Mouse (Mus musculus): Measurements from ENCODE around the gene Ufd1. TPM values are rescaled to one million over a fixed set of nuclear protein-coding genes. Genes with fewer than 3 reads are reported as not detected.
A peak's percentile ranks its signal among the peaks of the same experiment; 100 is the strongest.

Ufd1 gene
- 10 to 100 TPM; 40.3 to 46.4 TPM for total RNA-seq (2021)
- long read RNA-seq, experiment 1, transcript Ufd1-201 (12 exons, 1,996 nt): major isoform, 45 of 56 reads
- long read RNA-seq, experiment 1, partial matches to known transcripts: 0 of 56 reads
- long read RNA-seq, experiment 1, other reads (novel, unspliced or antisense): 11 of 56 reads
- long read RNA-seq, experiment 2, transcript Ufd1-201 (12 exons, 1,996 nt): major isoform, 58 of 64 reads
- long read RNA-seq, experiment 2, partial matches to known transcripts: 1 of 64 reads
- long read RNA-seq, experiment 2, other reads (novel, unspliced or antisense): 4 of 64 reads

GRCm38 (mm10) chr16:18811468-18812384, at the start of gene Ufd1, which contains the start of gene Cdc45:
Gene Ufd1, plus strand, starts transcription at chr16:18811779.
Gene Cdc45, minus strand, starts transcription at chr16:18811987.
- intact Hi-C loops (cut with DNase I): no loop called here
- peak; percentile 59 to 82 for DNase-seq

GRCm38 (mm10) chr16:18762960-18763359, 48.6 kb upstream of the Ufd1 start:
- intact Hi-C loops (cut with DNase I): no loop called here

GRCm38 (mm10) chr16:18766390-18766789, 45.2 kb upstream of the Ufd1 start:
- intact Hi-C loops (cut with DNase I): no loop called here
- no peak for DNase-seq

More at GRCm38 (mm10) chr16:18762960-18763359, 48.6 kb upstream of the Ufd1 start:
- no peak for DNase-seq

- intact Hi-C loops (cut with DNase I): no loop called here
- no peak for DNase-seq
These were observed 42.1 kb upstream of the Ufd1 start for GRCm38 (mm10) chr16:18769501-18769900.

- DNase-seq: no peak
- intact Hi-C loops (cut with DNase I): no loop called here
These were observed 37.6 kb upstream of the Ufd1 start for GRCm38 (mm10) chr16:18773936-18774335.

GRCm38 (mm10) chr16:18775621-18776555, 35.7 kb upstream of the Ufd1 start:
- intact Hi-C loops (cut with DNase I): loop anchor here (5.0 kb wide), 1 partner anchor 74 kb away; no protein-coding TSS in a partner anchor
- no peak for DNase-seq

DNA sequence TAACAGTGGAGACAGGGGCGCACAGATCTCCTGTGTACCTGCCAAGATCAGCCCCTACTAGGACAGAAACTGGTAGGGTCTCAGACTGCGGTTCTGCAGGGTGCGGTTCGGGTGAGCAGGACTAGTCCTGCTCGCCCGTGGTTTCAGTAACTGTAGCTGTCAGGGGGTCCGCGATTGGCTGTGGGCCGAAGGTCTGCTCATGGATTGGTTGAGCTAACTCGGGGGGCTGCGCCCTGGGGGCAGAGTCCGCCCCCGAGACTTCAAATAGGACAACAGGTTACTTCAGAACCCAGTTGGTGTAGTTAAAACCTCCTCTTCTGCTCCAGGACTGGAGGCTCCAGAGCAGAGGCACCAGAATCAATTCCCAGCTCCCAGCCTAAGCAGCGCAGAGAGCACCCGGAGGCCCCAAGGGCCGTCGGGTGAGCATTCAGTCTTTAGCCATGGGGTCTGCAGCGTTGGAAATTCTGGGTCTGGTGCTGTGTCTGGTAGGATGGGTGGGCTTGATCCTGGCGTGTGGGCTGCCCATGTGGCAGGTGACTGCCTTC, 35.0 kb upstream of the Ufd1 start, which contains the start of gene Cldn5:
Gene Cldn5, plus strand, starts transcription at position 292 of the 545 bp plus-strand sequence.
- peak in 1 of 2 experiments; percentile 50 for DNase-seq
- intact Hi-C loops (cut with DNase I): loop anchor here (5.0 kb wide), 1 partner anchor 74 kb away; no protein-coding TSS in a partner anchor

GRCm38 (mm10) chr16:18777101-18778080, 34.2 kb upstream of the Ufd1 start:
- intact Hi-C loops (cut with DNase I): loop anchor here (5.0 kb wide), 1 partner anchor 75 kb away; no protein-coding TSS in a partner anchor
- no peak for DNase-seq

GRCm38 (mm10) chr16:18778461-18778860, 33.1 kb upstream of the Ufd1 start:
- intact Hi-C loops (cut with DNase I): loop anchor here (5.0 kb wide), 1 partner anchor 76 kb away; no protein-coding TSS in a partner anchor
- no peak for DNase-seq

DNA sequence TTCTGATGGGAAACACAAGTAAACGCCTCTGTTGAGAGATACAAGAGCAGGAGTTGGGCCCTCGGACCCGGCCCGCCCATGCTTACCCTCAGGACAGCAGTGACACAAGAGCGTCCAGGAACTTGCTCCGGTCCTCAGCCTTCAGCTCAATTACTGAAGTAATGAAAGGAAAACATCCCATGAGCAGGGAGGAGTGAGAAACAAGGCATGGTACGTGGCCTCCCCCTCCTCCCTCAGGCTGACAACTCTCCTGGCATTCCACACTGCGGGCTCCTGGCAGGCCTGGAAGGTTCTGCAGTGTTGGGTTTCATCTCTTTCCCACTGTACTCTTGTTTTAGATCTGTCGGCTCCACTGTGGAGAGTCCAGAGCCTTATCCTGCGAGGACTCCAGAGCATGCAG, 29.8 kb upstream of the Ufd1 start:
- no peak for DNase-seq
- intact Hi-C loops (cut with DNase I): no loop called here

- intact Hi-C loops (cut with DNase I): no loop called here
- DNase-seq: no peak
These were observed 26.6 kb upstream of the Ufd1 start for GRCm38 (mm10) chr16:18785025-18785424.

- intact Hi-C loops (cut with DNase I): no loop called here
These were observed 26.1 kb upstream of the Ufd1 start for GRCm38 (mm10) chr16:18785485-18785884.

GRCm38 (mm10) chr16:18786652-18787051, 24.9 kb upstream of the Ufd1 start:
- intact Hi-C loops (cut with DNase I): no loop called here
- DNase-seq: no peak

More at GRCm38 (mm10) chr16:18785485-18785884, 26.1 kb upstream of the Ufd1 start:
- no peak for DNase-seq

GRCm38 (mm10) chr16:18788627-18789406, 22.8 kb upstream of the Ufd1 start:
- no peak for DNase-seq

DNA sequence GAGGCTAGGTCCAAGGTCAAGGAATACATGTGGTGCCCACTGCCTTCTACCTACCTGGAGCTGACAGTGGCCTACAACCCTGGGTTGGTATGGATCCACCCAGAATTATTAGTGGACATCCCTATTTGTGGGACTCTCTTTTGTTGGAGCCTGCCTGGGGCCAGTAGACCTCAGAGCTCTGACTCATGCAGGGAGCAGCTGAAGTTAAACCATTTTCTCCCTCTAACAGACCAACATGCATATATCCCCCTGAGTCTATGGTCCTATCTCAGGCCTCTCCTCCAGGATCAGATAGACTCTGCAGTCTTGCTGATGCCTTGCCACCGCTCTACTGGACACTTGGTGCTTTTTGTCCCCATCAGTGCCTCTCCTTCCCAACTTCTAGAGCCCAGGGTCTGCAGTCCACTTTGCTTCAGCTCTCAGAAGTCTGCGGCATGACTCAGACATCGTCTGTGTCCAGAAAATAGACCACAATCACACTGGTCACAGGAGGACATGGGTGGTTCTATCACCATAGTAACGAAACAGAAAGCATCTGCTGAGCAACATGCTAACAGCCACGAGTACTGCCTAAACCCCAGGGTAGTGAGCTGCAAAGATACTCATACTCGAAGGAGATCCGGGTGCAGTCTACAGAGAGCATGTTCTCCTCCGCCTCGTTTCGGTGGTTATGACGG, 16.2 kb upstream of the Ufd1 start:
- intact Hi-C loops (cut with DNase I): loop anchor here (5.0 kb wide), 1 partner anchor 168 kb away; the partner anchor contains the start of genes Gm49601 and Sept5
- DNase-seq: no peak

More at GRCm38 (mm10) chr16:18788627-18789406, 22.8 kb upstream of the Ufd1 start:
- intact Hi-C loops (cut with DNase I): no loop called here

DNA sequence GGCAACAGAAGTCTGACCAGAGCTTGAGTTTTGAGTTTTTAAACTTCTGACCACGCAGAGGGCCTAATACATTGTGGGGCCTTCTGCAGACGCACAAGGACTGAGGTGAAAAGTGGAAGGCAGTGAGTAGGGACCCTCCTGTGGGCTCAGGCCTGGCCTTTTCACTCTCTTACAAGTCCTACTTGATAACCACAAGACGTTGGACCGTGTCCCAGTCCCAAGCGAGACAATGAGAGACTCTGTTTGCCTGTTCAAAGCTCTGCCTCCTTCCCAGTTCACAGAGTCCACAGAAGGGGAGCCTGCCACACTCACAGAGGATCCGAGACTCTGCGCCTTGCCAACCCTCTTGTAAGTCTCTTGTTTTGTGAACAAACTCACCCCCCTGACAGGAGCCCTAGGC, 14.9 kb upstream of the Ufd1 start:
- DNase-seq: no peak
- intact Hi-C loops (cut with DNase I): loop anchor here (5.0 kb wide), 1 partner anchor 169 kb away; the partner anchor contains the start of genes Gm49601 and Sept5

DNA sequence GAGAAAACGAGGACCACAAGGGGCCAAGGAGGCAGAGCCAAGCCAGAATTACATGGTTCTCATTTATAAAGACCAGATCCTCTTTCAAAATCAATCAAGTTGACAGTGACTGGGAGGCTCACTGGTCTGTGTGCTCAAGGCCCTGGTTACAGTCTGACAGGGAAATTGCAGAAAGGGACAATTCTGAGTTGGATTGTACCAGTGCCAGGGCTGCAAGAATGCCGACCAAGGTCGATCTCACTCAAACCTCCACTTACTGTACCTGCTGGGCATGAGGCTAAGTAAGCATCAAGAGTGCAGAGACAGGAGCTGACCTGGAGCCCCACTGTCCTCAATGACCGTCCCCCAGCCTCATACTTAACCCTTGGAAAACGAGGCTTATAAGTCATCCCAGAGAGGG, 13.4 kb upstream of the Ufd1 start:
- intact Hi-C loops (cut with DNase I): loop anchor here (1.0 to 5.0 kb wide), 2 partner anchors 102 to 171 kb away; partner anchors contain the start of genes Gm49601 and Sept5
- DNase-seq: no peak

Measured in gastrocnemius, postnatal 36 days (tissue).